Mouse (Mus musculus) neural tube, embryonic 15.5 days (tissue): Measurements from ENCODE around the gene Aldh3b1. TPM values are rescaled to one million over a fixed set of nuclear protein-coding genes. Genes with fewer than 3 reads are reported as not detected.
A peak's percentile ranks its signal among the peaks of the same experiment; 100 is the strongest.

Experiments used
- ATAC-seq: fragments of 200-750 bp; cut with Nextera tagmentation; 2 replicates; pipeline ENCODE4 v1.8.0; 2017; ENCODE audit warnings: mild to moderate bottlenecking, moderate TSS enrichment, moderate library complexity; ENCODE audit not compliant: low FRiP score
- H3K27ac ChIP-seq: fragments of 300-500 bp; sonication (generic); replicated peaks from 2 replicates; pipeline ENCODE4 v1.5.1; 2015; ENCODE audit warnings: mild to moderate bottlenecking, inconsistent platforms
- H3K27me3 ChIP-seq: fragments of 300-500 bp; sonication (generic); replicated peaks from 2 replicates; pipeline ENCODE4 v1.6.1; 2015; ENCODE audit warnings: inconsistent platforms
- H3K36me3 ChIP-seq: fragments of 300-500 bp; sonication (generic); 2 replicates; pipeline ENCODE4 v1.6.1; 2015; ENCODE audit warnings: inconsistent platforms
- H3K4me1 ChIP-seq: fragments of 300-500 bp; sonication (generic); 2 replicates; pipeline ENCODE4 v1.6.1; 2015; ENCODE audit warnings: inconsistent platforms
- H3K4me2 ChIP-seq: fragments of 300-500 bp; sonication (generic); 2 replicates; pipeline ENCODE4 v1.6.1; 2015; ENCODE audit warnings: inconsistent platforms, mild to moderate bottlenecking, moderate library complexity
- H3K4me3 ChIP-seq: fragments of 300-500 bp; sonication (generic); replicated peaks from 2 replicates; pipeline ENCODE4 v1.5.1; 2015; ENCODE audit warnings: mild to moderate bottlenecking, inconsistent platforms
- H3K9ac ChIP-seq: fragments of 300-500 bp; sonication (generic); replicated peaks from 2 replicates; pipeline ENCODE4 v1.6.1; 2015; ENCODE audit warnings: mild to moderate bottlenecking, inconsistent platforms
- H3K9me3 ChIP-seq: fragments of 300-500 bp; sonication (generic); replicated peaks from 2 replicates; pipeline ENCODE4 v1.6.1; 2016; ENCODE audit warnings: inconsistent platforms
- WGBS: fragments of 180-500 bp; shearing (Covaris S2); methylation state at CpG from one replicate; pipeline ENCODE4 v1.1.7; 2015; ENCODE audit warnings: mixed read lengths; 5-methylcytosine and 5-hydroxymethylcytosine counted together
- polyA plus RNA-seq: library from polyadenylated mRNA; unstranded; fragments of >200 nt; fragmentation: Nextera tagmentation; extraction: Ambion mirVana; gene quantifications from 2 replicates; pipeline ENCODE4 v1.2.1, GENCODE M21; 2015

Aldh3b1 gene
- polyA plus RNA-seq, 1 experiment from 2014 or later, result 2.5 TPM

- Histone ChIP-seq H3K4me1 (peaks cover 38% of the 10 kb centered on the region), H3K27me3 (no peaks in the 10 kb centered on the region), H3K9me3 (no peaks in the 10 kb centered on the region), H3K4me3 (peak within 1 kb of the TSS; percentile 49), H3K4me2 (peak within 1 kb of the TSS; percentile 83), H3K36me3 (peaks cover 29% of the 10 kb centered on the region), H3K27ac (peak within 1 kb of the TSS; percentile 63), H3K9ac (peak within 1 kb of the TSS; percentile 44)
- 7% methylated on average over 36 of the region's 36 CpGs for WGBS
- peak; percentile 75 for ATAC-seq
These were observed 22.5 kb downstream of the Aldh3b1 start, which contains the start of gene Tcirg1 for GRCm38 (mm10) chr19:3906795-3907786. Gene Tcirg1 (minus strand): TSS chr19:3907133.

GRCm38 (mm10) chr19:3906326-3906725, 23.3 kb downstream of the Aldh3b1 start:
- Histone ChIP-seq H3K4me1 (peaks cover 30% of the 10 kb centered on the region), H3K4me3 (peak overlapping the region; percentile 49), H3K36me3 (peaks cover 29% of the 10 kb centered on the region), H3K27ac (no peak overlapping the region), H3K9ac (peak overlapping the region; percentile 44), H3K9me3 (no peaks in the 10 kb centered on the region), H3K27me3 (no peaks in the 10 kb centered on the region), H3K4me2 (peak overlapping the region; percentile 83)
- ATAC-seq, result no peak
- 47% methylated on average over 10 of the region's 10 CpGs for WGBS

GRCm38 (mm10) chr19:3905261-3905969, 24.2 kb downstream of the Aldh3b1 start:
- peak overlapping the region; percentile 61 for H3K27ac ChIP-seq
- ATAC-seq, result no peak
- H3K4me1 ChIP-seq, result peaks cover 25% of the 10 kb centered on the region
- no peaks in the 10 kb centered on the region for H3K27me3 ChIP-seq
- no peak overlapping the region for H3K9ac ChIP-seq
- no peaks in the 10 kb centered on the region for H3K9me3 ChIP-seq
- H3K36me3 ChIP-seq, result peaks cover 22% of the 10 kb centered on the region
- peak overlapping the region; percentile 83 for H3K4me2 ChIP-seq
- H3K4me3 ChIP-seq, result peak overlapping the region; percentile 49; the same call in 1 of the 2 replicates
- WGBS, result 68% methylated on average over 6 of the region's 6 CpGs

- H3K4me1 ChIP-seq, result peaks cover 23% of the 10 kb centered on the region
- no peak overlapping the region for H3K27ac ChIP-seq
- H3K4me2 ChIP-seq, result 0 out of 2 replicates have a peak overlapping the region, but pooled peaks have one; percentile 83
- H3K9me3 ChIP-seq, result no peaks in the 10 kb centered on the region
- ATAC-seq, result no peak
- no peak overlapping the region for H3K4me3 ChIP-seq
- no peak overlapping the region for H3K9ac ChIP-seq
- no peaks in the 10 kb centered on the region for H3K27me3 ChIP-seq
- 69% methylated on average over 10 of the region's 10 CpGs for WGBS
- peaks cover 11% of the 10 kb centered on the region for H3K36me3 ChIP-seq
These were observed 25.3 kb downstream of the Aldh3b1 start for GRCm38 (mm10) chr19:3904363-3904675.

- Histone ChIP-seq H3K4me1 (peaks cover 23% of the 10 kb centered on the region), H3K4me2 (no peak overlapping the region), H3K9me3 (no peaks in the 10 kb centered on the region), H3K36me3 (peaks cover 6% of the 10 kb centered on the region), H3K27ac (no peak overlapping the region), H3K4me3 (no peak overlapping the region), H3K9ac (no peak overlapping the region), H3K27me3 (no peaks in the 10 kb centered on the region)
- WGBS, result 64% methylated on average over 25 of the region's 25 CpGs
- no peak for ATAC-seq
These were observed 25.8 kb downstream of the Aldh3b1 start for GRCm38 (mm10) chr19:3903648-3904362.

- Histone ChIP-seq H3K4me3 (no peak overlapping the region), H3K27me3 (no peaks in the 10 kb centered on the region), H3K4me1 (peaks cover 21% of the 10 kb centered on the region), H3K9me3 (no peaks in the 10 kb centered on the region), H3K27ac (no peak overlapping the region), H3K9ac (no peak overlapping the region), H3K4me2 (no peak overlapping the region), H3K36me3 (no peaks in the 10 kb centered on the region)
- WGBS, result 81% methylated on average over 12 of the region's 12 CpGs
- ATAC-seq, result no peak
These were observed 26.6 kb downstream of the Aldh3b1 start for GRCm38 (mm10) chr19:3902966-3903365.

GRCm38 (mm10) chr19:3899618-3900017, 30.0 kb downstream of the Aldh3b1 start:
- no peak overlapping the region for H3K27ac ChIP-seq
- no peak overlapping the region for H3K4me2 ChIP-seq
- H3K4me1 ChIP-seq, result 0 out of 2 replicates have a peak, but pooled peaks cover 14% of the 10 kb centered on the region
- H3K9me3 ChIP-seq, result no peaks in the 10 kb centered on the region
- 93% methylated on average over 4 of the region's 4 CpGs for WGBS
- no peaks in the 10 kb centered on the region for H3K27me3 ChIP-seq
- no peak overlapping the region for H3K4me3 ChIP-seq
- H3K9ac ChIP-seq, result no peak overlapping the region
- H3K36me3 ChIP-seq, result peaks cover 18% of the 10 kb centered on the region
- no peak for ATAC-seq

- WGBS, result 89% methylated on average over 7 of the region's 7 CpGs
- Histone ChIP-seq H3K9me3 (no peaks in the 10 kb centered on the region), H3K27ac (no peak overlapping the region), H3K27me3 (no peaks in the 10 kb centered on the region), H3K36me3 (peaks cover 22% of the 10 kb centered on the region), H3K9ac (no peak overlapping the region), H3K4me2 (no peak overlapping the region), H3K4me1 (0 out of 2 replicates have a peak, but pooled peaks cover 14% of the 10 kb centered on the region), H3K4me3 (no peak overlapping the region)
- ATAC-seq, result no peak
These were observed 30.7 kb downstream of the Aldh3b1 start for GRCm38 (mm10) chr19:3898952-3899351.

GRCm38 (mm10) chr19:3897557-3897956, 32.1 kb downstream of the Aldh3b1 start:
- no peak overlapping the region for H3K4me3 ChIP-seq
- ATAC-seq, result no peak
- H3K27me3 ChIP-seq, result no peaks in the 10 kb centered on the region
- H3K9me3 ChIP-seq, result no peaks in the 10 kb centered on the region
- no peak overlapping the region for H3K9ac ChIP-seq
- peaks cover 36% of the 10 kb centered on the region for H3K36me3 ChIP-seq
- H3K27ac ChIP-seq, result no peak overlapping the region
- 0 out of 2 replicates have a peak, but pooled peaks cover 14% of the 10 kb centered on the region for H3K4me1 ChIP-seq
- WGBS, result 93% methylated on average over 5 of the region's 5 CpGs
- no peak overlapping the region for H3K4me2 ChIP-seq

- Histone ChIP-seq H3K9ac (no peak overlapping the region), H3K27ac (peak overlapping the region; percentile 71), H3K4me3 (no peak overlapping the region), H3K9me3 (no peaks in the 10 kb centered on the region), H3K36me3 (peaks cover 48% of the 10 kb centered on the region), H3K4me2 (no peak overlapping the region), H3K4me1 (0 out of 2 replicates have a peak, but pooled peaks cover 14% of the 10 kb centered on the region), H3K27me3 (no peaks in the 10 kb centered on the region)
- 91% methylated on average over 10 of the region's 10 CpGs for WGBS
- ATAC-seq, result no peak
These were observed 33.4 kb downstream of the Aldh3b1 start for GRCm38 (mm10) chr19:3896208-3896607.

- 6% methylated on average over 3 of the region's 3 CpGs for WGBS
- 0 out of 2 replicates have a peak, but pooled peaks cover 14% of the 10 kb centered on the region for H3K4me1 ChIP-seq
- peaks cover 58% of the 10 kb centered on the region for H3K36me3 ChIP-seq
- H3K4me2 ChIP-seq, result no peak overlapping the region
- no peak overlapping the region for H3K4me3 ChIP-seq
- no peaks in the 10 kb centered on the region for H3K9me3 ChIP-seq
- peak overlapping the region; percentile 71 for H3K27ac ChIP-seq
- H3K27me3 ChIP-seq, result no peaks in the 10 kb centered on the region
- no peak overlapping the region for H3K9ac ChIP-seq
- peak; percentile 83 for ATAC-seq
These were observed 34.4 kb downstream of the Aldh3b1 start for GRCm38 (mm10) chr19:3895171-3895631.
